18 mouse cellular contexts compared by ENCODE assay signal in genomic region chr10:24706431-24707140, GRCm38 (mm10). TPM values are rescaled to one million over a fixed set of nuclear protein-coding genes. Genes with fewer than 3 reads are reported as not detected.
DNase-seq lines count a peak whose midpoint lies in the region; ATAC-seq and TF ChIP-seq lines count a peak whose summit lies in the region.
"Had no signal": no experiment of that assay in that cellular context is flagged by ENCODE, and none has a peak within 500 bp of the region (broad histone marks: within the 10 kb centered on the region; RNA-seq: fewer than 3 reads in every experiment).

No protein-coding gene starts in this region.

- peaks cover 8% of the 10 kb centered on the region for H3K4me1 ChIP-seq in liver, adult 2 months (ENCODE audit: control insufficient read depth, insufficient read depth, low read length)

- no peaks in the 10 kb centered on the region for H3K36me3 ChIP-seq in liver, adult 2 months (ENCODE audit: control insufficient read depth, insufficient read depth, low read length)
- H3K36me3 ChIP-seq: embryonic facial prominence, embryonic 13.5 days; heart, embryonic 15.5 days; hindbrain, embryonic 13.5 days had no signal

- no peak overlapping the region for H3K4me3 ChIP-seq in liver, adult 2 months (ENCODE audit: insufficient read depth, low read depth, low read length)
- H3K4me3 ChIP-seq: embryonic facial prominence, embryonic 13.5 days; forebrain, embryonic 13.5 days; heart, adult 2 months; heart, embryonic 15.5 days; hindbrain, embryonic 13.5 days had no signal

- H3K79me2 ChIP-seq in liver, adult 2 months (ENCODE audit: control insufficient read depth, insufficient read depth, low read length), result peaks cover 7% of the 10 kb centered on the region; the same call in 1 of the 2 replicates

- no peak for TF ChIP-seq POLR2A in liver, adult 2 months (IDR thresholded peaks at IDR 0.05; ENCODE audit: extremely low read depth, insufficient read depth, low read length)

- H3K27me3 ChIP-seq in liver, adult 2 months (ENCODE audit: control insufficient read depth, insufficient read depth, low read length), result no peaks in the 10 kb centered on the region
- no peaks in the 10 kb centered on the region for H3K27me3 ChIP-seq in Patski
- H3K27me3 ChIP-seq: heart, embryonic 15.5 days had no signal

- ATAC-seq in Patski, result peak; percentile 61
- ATAC-seq: forebrain, embryonic 13.5 days; forebrain, postnatal 0 days had no signal

- 24% methylated on average over 2 of the region's 2 CpGs for WGBS in liver, adult 2 months

- POLR2A ChIA-PET in Patski (lab: Charles Lee), result no interaction called here

- in situ Hi-C loops in Patski (cut with MboI; ENCODE audit: low pct_unique_long_range_greater_than_20kb), result no loop called here

- no peak for TF ChIP-seq CTCF in liver, adult 2 months (IDR thresholded peaks at IDR 0.05; ENCODE audit: low read depth, low read length)
- no peak for TF ChIP-seq CTCF in Patski (IDR thresholded peaks at IDR 0.05)

- CTCF ChIA-PET in Patski (lab: Charles Lee), result no interaction called here

- DNase-seq in kidney, adult 9 months, result peak; percentile 66
- DNase-seq in kidney, adult 11 months, result no peak
- peak; percentile 75 for DNase-seq in liver, adult 2 months (ENCODE audit: extremely low read depth, low read depth, low spot score)
- DNase-seq in liver, result no peak
- DNase-seq in Patski (ENCODE audit: low read depth, low spot score), result peak; percentile 19
- no peak for DNase-seq in natural killer cell, adult 2 months (ENCODE audit: low spot score in 2 of 2)
- DNase-seq: adrenal gland, postnatal 14 days; cerebellum, adult 11-12 months; cerebellum, adult 9-10 months; cerebellum, postnatal 25 days; forebrain, postnatal 0 days; gastrocnemius, postnatal 14 days; heart, adult 2 months; heart, postnatal 14 days had no signal

- H3K27ac ChIP-seq in liver, adult 2 months (replicated peaks; ENCODE audit: insufficient read depth, low read depth, low read length), result no peak overlapping the region
- H3K27ac ChIP-seq: embryonic facial prominence, embryonic 13.5 days; forebrain, embryonic 13.5 days; heart, adult 2 months; heart, embryonic 15.5 days; hindbrain, embryonic 13.5 days had no signal

- no peak overlapping the region for H3K9ac ChIP-seq in liver, adult 2 months (ENCODE audit: low read depth, low read length)
- H3K9ac ChIP-seq: embryonic facial prominence, embryonic 13.5 days; forebrain, embryonic 13.5 days; forebrain, postnatal 0 days; heart, embryonic 15.5 days; hindbrain, embryonic 13.5 days had no signal

RNA-seq across cellular contexts. Expression of gene Enpp1, which starts 5.4 kb away (rescaled TPM):
- 16.2 and 19.0 TPM in 2 replicates for total RNA-seq in liver, adult 2 months (2014; rRNA removed)
- polyA plus RNA-seq in liver, adult 2 months (2012; rRNA removed), result 5.2 and 5.8 TPM in 2 replicates
- 4.0 TPM for polyA plus RNA-seq in Patski (2021)

Comparison
In these comparisons a context has a peak if more than half of its experiments do, and no peak if none do; other contexts are left out.
1. DNase-seq: peak in kidney, adult 9 months (single experiment), liver, adult 2 months (single experiment) and Patski (single experiment); none in kidney, adult 11 months (single experiment), liver (single experiment) and natural killer cell, adult 2 months (0 of 2).